Mouse (Mus musculus) CH12.LX (cell line): ENCODE data around the gene Scn4b. TPM values are rescaled to one million over a fixed set of nuclear protein-coding genes. Genes with fewer than 3 reads are reported as not detected.

ENCODE experiments used
- DNase-seq: peaks from one replicate; pipeline ENCODE4 v3.0.0-alpha.2; 2013; ENCODE audit errors: extremely low read depth
- H3K27ac ChIP-seq: 2 replicates; pipeline ENCODE4 v1.5.1; 2012; ENCODE audit warnings: low read depth, mild to moderate bottlenecking, control low read depth, moderate library complexity; ENCODE audit not compliant: insufficient read depth
- H3K27me3 ChIP-seq: replicated peaks from 2 replicates; pipeline ENCODE3; 2012; ENCODE audit warnings: inconsistent platforms
- H3K36me3 ChIP-seq, 2 experiments: replicated peaks in 1 of 2; 2 replicates each; pipeline versions ENCODE3 to v1.6.1; 2012; ENCODE audit warnings: inconsistent platforms in 1 of 2, low read length in 1 of 2, mild to moderate bottlenecking in 1 of 2, mixed read lengths in 1 of 2, moderate library complexity in 1 of 2; ENCODE audit not compliant: control insufficient read depth in 1 of 2, insufficient read depth in 1 of 2
- H3K4me1 ChIP-seq, 2 experiments: 2 replicates each; pipeline ENCODE4 v1.6.1; 2012; ENCODE audit warnings: inconsistent platforms in 1 of 2, moderate library complexity in 1 of 2; ENCODE audit not compliant: insufficient read depth in 2 of 2, control insufficient read depth in 1 of 2
- H3K4me2 ChIP-seq: 2 replicates; pipeline ENCODE4 v1.6.1; 2012; ENCODE audit warnings: low read depth, mild to moderate bottlenecking, control low read depth; ENCODE audit not compliant: poor library complexity, insufficient read depth, severe bottlenecking
- H3K4me3 ChIP-seq, 3 experiments: fragments of 150-350 bp in 1 of 3; sonication (generic) in 1 of 3; replicated peaks in 1 of 3; 2 replicates each; pipeline versions ENCODE3 to v1.5.1; 2011 to 2012; ENCODE audit warnings: low read depth in 2 of 3, low read length in 2 of 3, mild to moderate bottlenecking in 2 of 3, moderate library complexity in 2 of 3, control low read depth in 1 of 3, improper control_type of control experiment in 1 of 3, inconsistent platforms in 1 of 3, mixed read lengths in 1 of 3; ENCODE audit not compliant: poor library complexity in 1 of 3
- H3K79me2 ChIP-seq: replicated peaks from 2 replicates; pipeline ENCODE4 v1.6.1; 2012; ENCODE audit warnings: mild to moderate bottlenecking, moderate library complexity; ENCODE audit not compliant: control insufficient read depth, poor library complexity, insufficient read depth, severe bottlenecking; ENCODE audit errors: extremely low read depth
- H3K9ac ChIP-seq: 2 replicates; pipeline ENCODE4 v1.6.1; 2012; ENCODE audit warnings: low read depth, mild to moderate bottlenecking, control low read depth, moderate library complexity; ENCODE audit not compliant: insufficient read depth
- H3K9me3 ChIP-seq: replicated peaks from 2 replicates; pipeline ENCODE3; 2012; ENCODE audit warnings: low read length, inconsistent platforms, mixed read lengths
- ELF1 ChIP-seq: IDR thresholded peaks from 2 replicates; pipeline ENCODE4 v1.6.1; 2014; ENCODE audit warnings: low read depth, mild to moderate bottlenecking, inconsistent platforms, low read length, improper control_type of control experiment
- MXI1 ChIP-seq: IDR thresholded peaks from 2 replicates; pipeline ENCODE4 v1.6.1; 2011; ENCODE audit warnings: mild to moderate bottlenecking, low read depth, low read length, improper control_type of control experiment
- dilution Hi-C: fragments of 300-500 bp; cut with MboI; formaldehyde crosslinking; loops from 2 replicates; pipeline ENCODE4 v1.14.3; 2020; ENCODE audit warnings: low sequenced_read_pairs; ENCODE audit not compliant: extremely low pct_unique_long_range_greater_than_20kb, extremely low pct_ligation_motif_present
- in situ Hi-C: fragments of 300-500 bp; cut with MboI; formaldehyde crosslinking; loops from 3 replicates; pipeline ENCODE4 v1.14.3; 2019; ENCODE audit warnings: low sequenced_read_pairs, low pct_ligation_motif_present, low pct_unique_long_range_greater_than_20kb, mixed read lengths
- polyA plus RNA-seq: library from polyadenylated mRNA; unstranded; fragments of >175 nt; gene quantifications from 2 replicates; pipeline ENCODE4 v1.2.1, GENCODE M21; 2012; ENCODE audit warnings: low read depth; ENCODE audit not compliant: insufficient read length
- total RNA-seq, 2 experiments: library from RNA; depleted of rRNA; stranded (reverse); fragments of 300-350 nt in 1 of 2; fragments of >200 nt in 1 of 2; gene quantifications; 2 replicates each; pipeline ENCODE4 v1.2.3; 2012 to 2014

Scn4b gene
- total and polyA plus RNA-seq, 3 experiments = 0.04 TPM; not detected in 2

- Histone ChIP-seq H3K36me3 (no peaks in the 10 kb centered on the region), H3K9me3 (no peaks in the 10 kb centered on the region), H3K27me3 (no peaks in the 10 kb centered on the region), H3K27ac (no peak overlapping the region), H3K9ac (no peak overlapping the region), H3K4me3 (no peak overlapping the region), H3K4me2 (no peak overlapping the region), H3K79me2 (no peaks in the 10 kb centered on the region), H3K4me1 (peaks cover 6 to 20% of the 10 kb centered on the region in 2 experiments; a peak in 3 of 4 replicates)
- no peak for TF ChIP-seq MXI1
- 0 out of 2 replicates have a peak, but pooled peaks have one; percentile 24 for TF ChIP-seq ELF1
- dilution Hi-C loops (no loop called here), in situ Hi-C loops (loop anchor here (25.0 kb wide), 1 partner anchor 535 kb away; no protein-coding TSS in a partner anchor)
- no peak for DNase-seq
Observed at GRCm38 (mm10) chr9:45202021-45202798, 64.0 kb downstream of the Scn4b start.

Other genes starting within 250 kb of the Scn4b start
- 490 and 550 TPM in 2 replicates for gene Atp5l, start 217.7 kb upstream of the Scn4b start, total RNA-seq (2012; rRNA removed)
- gene Atp5l, start 217.7 kb upstream of the Scn4b start, total RNA-seq (2014; rRNA removed) = 689 and 720 TPM in 2 replicates
- 277 and 311 TPM in 2 replicates for gene Atp5l, start 217.7 kb upstream of the Scn4b start, polyA plus RNA-seq
- 18.2 and 20.7 TPM in 2 replicates for gene Ube4a, start 172.8 kb upstream of the Scn4b start, total RNA-seq (2012; rRNA removed)
- gene Ube4a, start 172.8 kb upstream of the Scn4b start, total RNA-seq (2014; rRNA removed) = 13.3 and 14.6 TPM in 2 replicates
- gene Ube4a, start 172.8 kb upstream of the Scn4b start, polyA plus RNA-seq = 25.4 and 28.3 TPM in 2 replicates
- 11.2 and 12.7 TPM in 2 replicates for gene Cd3g, start 158.0 kb upstream of the Scn4b start, total RNA-seq (2012; rRNA removed)
- 1.3 and 1.7 TPM in 2 replicates for gene Cd3g, start 158.0 kb upstream of the Scn4b start, total RNA-seq (2014; rRNA removed)
- 2.2 and 2.9 TPM in 2 replicates for gene Cd3g, start 158.0 kb upstream of the Scn4b start, polyA plus RNA-seq
- gene Cd3d, start 156.6 kb upstream of the Scn4b start, total RNA-seq (2012; rRNA removed) = 5.2 and 5.5 TPM in 2 replicates
- 0.27 TPM in 1 of 2 replicates, not detected in the other for gene Cd3d, start 156.6 kb upstream of the Scn4b start, total RNA-seq (2014; rRNA removed)
- 2.6 and 2.7 TPM in 2 replicates for gene Cd3d, start 156.6 kb upstream of the Scn4b start, polyA plus RNA-seq
- gene Cd3e, start 128.8 kb upstream of the Scn4b start, total RNA-seq (2012; rRNA removed) = not detected in 2 replicates
- gene Cd3e, start 128.8 kb upstream of the Scn4b start, total RNA-seq (2014; rRNA removed) = not detected in 2 replicates
- gene Cd3e, start 128.8 kb upstream of the Scn4b start, polyA plus RNA-seq = not detected in 2 replicates
- 0.30 and 0.38 TPM in 2 replicates for gene Mpzl2, start 98.6 kb upstream of the Scn4b start, total RNA-seq (2012; rRNA removed)
- 0.18 and 0.36 TPM in 2 replicates for gene Mpzl2, start 98.6 kb upstream of the Scn4b start, total RNA-seq (2014; rRNA removed)
- 0.27 and 0.57 TPM in 2 replicates for gene Mpzl2, start 98.6 kb upstream of the Scn4b start, polyA plus RNA-seq
- gene Mpzl3, start 83.2 kb upstream of the Scn4b start, total RNA-seq (2012; rRNA removed) = 3.1 and 3.4 TPM in 2 replicates
- gene Mpzl3, start 83.2 kb upstream of the Scn4b start, total RNA-seq (2014; rRNA removed) = 5.3 and 5.5 TPM in 2 replicates
- gene Mpzl3, start 83.2 kb upstream of the Scn4b start, polyA plus RNA-seq = 4.4 and 5.2 TPM in 2 replicates
- gene Jaml, start 59.2 kb upstream of the Scn4b start, total RNA-seq (2012; rRNA removed) = 0.51 and 0.88 TPM in 2 replicates
- 0.87 and 0.96 TPM in 2 replicates for gene Jaml, start 59.2 kb upstream of the Scn4b start, total RNA-seq (2014; rRNA removed)
- gene Jaml, start 59.2 kb upstream of the Scn4b start, polyA plus RNA-seq = 1.1 and 1.4 TPM in 2 replicates
- 0.04 TPM in 1 of 2 replicates, not detected in the other for gene Scn2b, start 20.6 kb upstream of the Scn4b start, total RNA-seq (2012; rRNA removed)
- gene Scn2b, start 20.6 kb upstream of the Scn4b start, total RNA-seq (2014; rRNA removed) = not detected in 2 replicates
- gene Scn2b, start 20.6 kb upstream of the Scn4b start, polyA plus RNA-seq = 0.07 TPM in 1 of 2 replicates, not detected in the other
- gene BC049352, start 43.6 kb downstream of the Scn4b start, total RNA-seq (2012; rRNA removed) = not detected in 2 replicates
- gene BC049352, start 43.6 kb downstream of the Scn4b start, total RNA-seq (2014; rRNA removed) = not detected in 2 replicates
- gene BC049352, start 43.6 kb downstream of the Scn4b start, polyA plus RNA-seq = 0.14 and 0.17 TPM in 2 replicates
- gene Tmprss4, start 65.7 kb downstream of the Scn4b start, total RNA-seq (2012; rRNA removed) = not detected in 2 replicates
- not detected in 2 replicates for gene Tmprss4, start 65.7 kb downstream of the Scn4b start, total RNA-seq (2014; rRNA removed)
- not detected in 2 replicates for gene Tmprss4, start 65.7 kb downstream of the Scn4b start, polyA plus RNA-seq
- gene Il10ra, start 130.8 kb downstream of the Scn4b start, total RNA-seq (2012; rRNA removed) = 3.4 and 3.9 TPM in 2 replicates
- 3.1 and 3.7 TPM in 2 replicates for gene Il10ra, start 130.8 kb downstream of the Scn4b start, total RNA-seq (2014; rRNA removed)
- gene Il10ra, start 130.8 kb downstream of the Scn4b start, polyA plus RNA-seq = 4.5 and 5.1 TPM in 2 replicates
- gene Tmprss13, start 180.7 kb downstream of the Scn4b start, total RNA-seq (2012; rRNA removed) = not detected in 2 replicates
- not detected in 2 replicates for gene Tmprss13, start 180.7 kb downstream of the Scn4b start, total RNA-seq (2014; rRNA removed)
- gene Tmprss13, start 180.7 kb downstream of the Scn4b start, polyA plus RNA-seq = not detected in 2 replicates
- 0.08 TPM in 1 of 2 replicates, not detected in the other for gene Fxyd6, start 231.8 kb downstream of the Scn4b start, total RNA-seq (2012; rRNA removed)
- not detected in 2 replicates for gene Fxyd6, start 231.8 kb downstream of the Scn4b start, total RNA-seq (2014; rRNA removed)
- gene Fxyd6, start 231.8 kb downstream of the Scn4b start, polyA plus RNA-seq = not detected in 2 replicates